Mouse (Mus musculus) G1E (cell line): ENCODE data around the gene Fat2.

Experiments used
- CTCF ChIP-seq: IDR thresholded peaks from 2 replicates; pipeline ENCODE4 v1.5.1; 2012; ENCODE audit warnings: low read depth, low read length, inconsistent platforms, mixed read lengths
- GATA1 ChIP-seq: IDR thresholded peaks from 2 replicates; pipeline ENCODE4 v1.6.1; 2012; ENCODE audit warnings: borderline replicate concordance, low read length, inconsistent platforms, mixed read lengths
- POLR2AphosphoS5 ChIP-seq: IDR thresholded peaks from 2 replicates; pipeline ENCODE4 v1.6.1; 2012; ENCODE audit warnings: low read depth, low read length, inconsistent platforms; ENCODE audit not compliant: insufficient replicate concordance
- TAL1 ChIP-seq: conservative IDR thresholded peaks from 2 replicates; pipeline ENCODE4 v1.6.1; 2012; ENCODE audit warnings: low read depth, low read length, inconsistent platforms, mixed read lengths

DNA sequence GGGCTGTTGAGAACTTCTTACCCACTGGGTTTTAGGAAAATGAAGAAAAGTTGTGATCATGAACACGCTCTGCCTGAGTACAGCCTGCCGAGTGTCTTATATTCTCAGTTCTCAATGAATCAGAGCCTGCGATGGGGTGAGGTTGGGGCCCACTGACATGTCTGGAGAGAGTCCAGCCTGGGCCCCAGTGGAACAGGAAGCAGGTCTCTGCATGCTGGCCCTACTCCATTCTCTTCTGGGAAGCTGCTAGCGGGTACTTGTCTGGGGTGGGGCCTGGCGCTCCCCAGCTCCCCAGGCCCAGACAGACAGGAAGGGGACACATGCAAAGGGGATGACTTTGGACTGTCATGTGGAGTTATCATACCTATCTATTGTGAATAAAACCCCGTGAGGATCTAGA, 20.4 kb downstream of the Fat2 start:
- no peak for TF ChIP-seq CTCF
- no peak for TF ChIP-seq POLR2AphosphoS5
- TF ChIP-seq TAL1 = no peak
- TF ChIP-seq GATA1 = no peak
